26 mouse cellular contexts compared by ENCODE assay signal in genomic region chr15:23016680-23017079, GRCm38 (mm10).
DNase-seq lines count a peak whose midpoint lies in the region; ATAC-seq lines count a peak whose summit lies in the region.
"Had no signal": no experiment of that assay in that cellular context is flagged by ENCODE, and none has a peak within 500 bp of the region (broad histone marks: within the 10 kb centered on the region; RNA-seq: fewer than 3 reads in every experiment).

No protein-coding gene starts in this region.

- no peaks in the 10 kb centered on the region for H3K27me3 ChIP-seq in forebrain, embryonic 16.5 days (replicated peaks; ENCODE audit: control insufficient read depth, insufficient read depth, low read length)
- no peaks in the 10 kb centered on the region for H3K27me3 ChIP-seq in forebrain, embryonic 15.5 days
- H3K27me3 ChIP-seq in hindbrain, embryonic 13.5 days = no peaks in the 10 kb centered on the region
- no peaks in the 10 kb centered on the region for H3K27me3 ChIP-seq in hindbrain, embryonic 10.5 days (ENCODE audit: insufficient read depth, poor library complexity, severe bottlenecking)
- H3K27me3 ChIP-seq in neural tube, embryonic 11.5 days (ENCODE audit: control insufficient read depth, insufficient read depth, low read length) = no peaks in the 10 kb centered on the region
- H3K27me3 ChIP-seq: embryonic facial prominence, embryonic 13.5 days; heart, embryonic 12.5 days; heart, embryonic 15.5 days; hindbrain, embryonic 15.5 days; intestine, embryonic 15.5 days had no signal

- no peak overlapping the region for H3K9ac ChIP-seq in forebrain, embryonic 16.5 days (replicated peaks; ENCODE audit: low read depth, low read length)
- H3K9ac ChIP-seq in forebrain, embryonic 15.5 days (replicated peaks) = no peak overlapping the region
- H3K9ac ChIP-seq in hindbrain, embryonic 13.5 days = no peak overlapping the region
- no peak overlapping the region for H3K9ac ChIP-seq in neural tube, embryonic 11.5 days (ENCODE audit: low read length)
- H3K9ac ChIP-seq: embryonic facial prominence, embryonic 13.5 days; heart, embryonic 12.5 days; heart, embryonic 15.5 days; hindbrain, embryonic 15.5 days; intestine, embryonic 15.5 days had no signal

- no peak overlapping the region for H3K4me3 ChIP-seq in forebrain, embryonic 16.5 days (replicated peaks; ENCODE audit: low read length)
- no peak overlapping the region for H3K4me3 ChIP-seq in forebrain, embryonic 15.5 days
- no peak overlapping the region for H3K4me3 ChIP-seq in hindbrain, embryonic 13.5 days
- no peak overlapping the region for H3K4me3 ChIP-seq in hindbrain, embryonic 10.5 days
- H3K4me3 ChIP-seq in neural tube, embryonic 11.5 days (ENCODE audit: low read depth, low read length) = no peak overlapping the region
- H3K4me3 ChIP-seq: embryonic facial prominence, embryonic 10.5 days; embryonic facial prominence, embryonic 13.5 days; erythroblast, embryonic 14.5 days; heart, embryonic 12.5 days; heart, embryonic 15.5 days; hindbrain, embryonic 15.5 days; intestine, embryonic 15.5 days had no signal

- H3K4me2 ChIP-seq in forebrain, embryonic 16.5 days (ENCODE audit: low read length) = no peak overlapping the region
- H3K4me2 ChIP-seq in forebrain, embryonic 15.5 days (replicated peaks) = no peak overlapping the region
- no peak overlapping the region for H3K4me2 ChIP-seq in hindbrain, embryonic 13.5 days
- H3K4me2 ChIP-seq in neural tube, embryonic 11.5 days (ENCODE audit: low read depth) = no peak overlapping the region
- H3K4me2 ChIP-seq: embryonic facial prominence, embryonic 13.5 days; heart, embryonic 12.5 days; heart, embryonic 15.5 days; hindbrain, embryonic 15.5 days; intestine, embryonic 15.5 days had no signal

- WGBS in forebrain, embryonic 16.5 days = 49% methylated on average over 5 of the region's 5 CpGs
- WGBS in forebrain, embryonic 15.5 days = 44% methylated on average over 5 of the region's 5 CpGs
- WGBS in hindbrain, embryonic 13.5 days = 54% methylated on average over 5 of the region's 5 CpGs
- WGBS in hindbrain, embryonic 10.5 days = 85% methylated on average over 5 of the region's 5 CpGs
- 81% methylated on average over 5 of the region's 5 CpGs for WGBS in neural tube, embryonic 11.5 days

- H3K4me1 ChIP-seq in forebrain, embryonic 16.5 days (replicated peaks; ENCODE audit: control insufficient read depth, insufficient read depth, low read length) = no peaks in the 10 kb centered on the region
- no peaks in the 10 kb centered on the region for H3K4me1 ChIP-seq in forebrain, embryonic 15.5 days
- H3K4me1 ChIP-seq in hindbrain, embryonic 13.5 days (replicated peaks) = no peaks in the 10 kb centered on the region
- H3K4me1 ChIP-seq in hindbrain, embryonic 10.5 days (replicated peaks) = 0 out of 2 replicates have a peak, but pooled peaks cover 3% of the 10 kb centered on the region
- no peaks in the 10 kb centered on the region for H3K4me1 ChIP-seq in neural tube, embryonic 11.5 days (ENCODE audit: control insufficient read depth, insufficient read depth, low read length)
- H3K4me1 ChIP-seq: embryonic facial prominence, embryonic 13.5 days; heart, embryonic 12.5 days; heart, embryonic 15.5 days; hindbrain, embryonic 15.5 days; intestine, embryonic 15.5 days had no signal

- 0 out of 2 replicates have a peak, but pooled peaks have one; percentile 36 for ATAC-seq in forebrain, embryonic 16.5 days
- ATAC-seq in forebrain, embryonic 15.5 days (replicated peaks) = no peak
- ATAC-seq in hindbrain, embryonic 13.5 days (ENCODE audit: low FRiP score) = 0 out of 2 replicates have a peak, but pooled peaks have one; percentile 17
- peak; percentile 55; the same call in 1 of the 2 replicates for ATAC-seq in neural tube, embryonic 11.5 days (ENCODE audit: insufficient read depth, low FRiP score, low TSS enrichment)
- ATAC-seq: CD4-positive, CD25-positive, alpha-beta regulatory T cell, adult 4 months; intestine, embryonic 15.5 days had no signal

- DNase-seq in hindbrain, embryonic 10.5 days (ENCODE audit: low spot score) = no peak
- no peak for DNase-seq in neural tube, embryonic 11.5 days (ENCODE audit: low spot score)
- no peak for DNase-seq in neural tube, embryonic 10.5 days (ENCODE audit: extremely low spot score, low spot score)
- DNase-seq: adrenal gland, adult 2 months; adrenal gland, postnatal 14 days; cerebellum, adult 11-12 months; cerebellum, adult 8-10 months; cerebellum, postnatal 10 days; cerebellum, postnatal 36 days; embryo, embryonic 11 days; gastrocnemius, postnatal 25 days; heart, adult 18-20 months; heart, postnatal 10 days; heart, postnatal 36 days; kidney, adult 11 months had no signal

- H3K27ac ChIP-seq in forebrain, embryonic 16.5 days (ENCODE audit: low read length) = no peak overlapping the region
- H3K27ac ChIP-seq in forebrain, embryonic 15.5 days (replicated peaks) = no peak overlapping the region
- H3K27ac ChIP-seq in hindbrain, embryonic 13.5 days = no peak overlapping the region
- no peak overlapping the region for H3K27ac ChIP-seq in hindbrain, embryonic 10.5 days
- H3K27ac ChIP-seq in neural tube, embryonic 11.5 days (ENCODE audit: low read depth, low read length) = no peak overlapping the region
- H3K27ac ChIP-seq: embryonic facial prominence, embryonic 10.5 days; embryonic facial prominence, embryonic 13.5 days; heart, embryonic 15.5 days; hindbrain, embryonic 15.5 days; intestine, embryonic 15.5 days had no signal

- H3K36me3 ChIP-seq in forebrain, embryonic 16.5 days (ENCODE audit: control insufficient read depth, insufficient read depth) = no peaks in the 10 kb centered on the region
- H3K36me3 ChIP-seq in forebrain, embryonic 15.5 days = no peaks in the 10 kb centered on the region
- no peaks in the 10 kb centered on the region for H3K36me3 ChIP-seq in hindbrain, embryonic 13.5 days
- H3K36me3 ChIP-seq in hindbrain, embryonic 10.5 days = no peaks in the 10 kb centered on the region
- H3K36me3 ChIP-seq in neural tube, embryonic 11.5 days (ENCODE audit: control insufficient read depth, insufficient read depth, low read length) = no peaks in the 10 kb centered on the region
- H3K36me3 ChIP-seq: embryonic facial prominence, embryonic 10.5 days; embryonic facial prominence, embryonic 13.5 days; heart, embryonic 12.5 days; heart, embryonic 15.5 days; hindbrain, embryonic 15.5 days; intestine, embryonic 15.5 days had no signal

- H3K9me3 ChIP-seq in forebrain, embryonic 16.5 days (ENCODE audit: control insufficient read depth, low read length) = no peaks in the 10 kb centered on the region
- no peaks in the 10 kb centered on the region for H3K9me3 ChIP-seq in forebrain, embryonic 15.5 days
- no peaks in the 10 kb centered on the region for H3K9me3 ChIP-seq in hindbrain, embryonic 13.5 days
- no peaks in the 10 kb centered on the region for H3K9me3 ChIP-seq in hindbrain, embryonic 10.5 days
- no peaks in the 10 kb centered on the region for H3K9me3 ChIP-seq in neural tube, embryonic 11.5 days (ENCODE audit: control insufficient read depth, low read length)
- H3K9me3 ChIP-seq: embryonic facial prominence, embryonic 10.5 days; embryonic facial prominence, embryonic 13.5 days; heart, embryonic 12.5 days; heart, embryonic 15.5 days; hindbrain, embryonic 15.5 days; intestine, embryonic 15.5 days had no signal
